Mouse (Mus musculus): ENCODE data around the gene Sorbs2. TPM values are rescaled to one million over a fixed set of nuclear protein-coding genes. Genes with fewer than 3 reads are reported as not detected.

Sorbs2 gene
- total RNA-seq, 2 experiments from 2014 or later = 0.32 TPM; not detected in 1

GRCm38 (mm10) chr8:45677114-45677853 lies 169.7 kb downstream of the Sorbs2 start:
- ATAC-seq (replicated peaks; ENCODE audit: poor library complexity) = no peak

- no peak for ATAC-seq (replicated peaks; ENCODE audit: poor library complexity)
Observed at GRCm38 (mm10) chr8:45677854-45678241, 170.3 kb downstream of the Sorbs2 start.

GRCm38 (mm10) chr8:45681171-45681570 lies 173.6 kb downstream of the Sorbs2 start:
- no peak for ATAC-seq (replicated peaks; ENCODE audit: poor library complexity)

- no peak for ATAC-seq (replicated peaks; ENCODE audit: poor library complexity)
Observed at GRCm38 (mm10) chr8:45682845-45683383, 175.3 kb downstream of the Sorbs2 start.

- no peak for ATAC-seq (replicated peaks; ENCODE audit: poor library complexity)
Observed at GRCm38 (mm10) chr8:45687942-45688695, 180.5 kb downstream of the Sorbs2 start.

- ATAC-seq (replicated peaks; ENCODE audit: poor library complexity) = no peak
Observed at GRCm38 (mm10) chr8:45689611-45690207, 182.1 kb downstream of the Sorbs2 start.

- ATAC-seq (replicated peaks; ENCODE audit: poor library complexity) = no peak
Observed at GRCm38 (mm10) chr8:45700100-45700499, 192.5 kb downstream of the Sorbs2 start.

GRCm38 (mm10) chr8:45703700-45704101 lies 196.1 kb downstream of the Sorbs2 start:
- no peak for ATAC-seq (replicated peaks; ENCODE audit: poor library complexity)

GRCm38 (mm10) chr8:45709098-45709497 lies 201.5 kb downstream of the Sorbs2 start:
- no peak for ATAC-seq (replicated peaks; ENCODE audit: poor library complexity)

- no peak for ATAC-seq (replicated peaks; ENCODE audit: poor library complexity)
Observed at GRCm38 (mm10) chr8:45709734-45710133, 202.1 kb downstream of the Sorbs2 start.

GRCm38 (mm10) chr8:45712610-45713009 lies 205.0 kb downstream of the Sorbs2 start:
- ATAC-seq (replicated peaks; ENCODE audit: poor library complexity) = no peak

GRCm38 (mm10) chr8:45714806-45715205 lies 207.2 kb downstream of the Sorbs2 start:
- no peak for ATAC-seq (replicated peaks; ENCODE audit: poor library complexity)

- ATAC-seq (replicated peaks; ENCODE audit: poor library complexity) = no peak
Observed at GRCm38 (mm10) chr8:45715330-45716027, 207.9 kb downstream of the Sorbs2 start.

- no peak for ATAC-seq (replicated peaks; ENCODE audit: poor library complexity)
Observed at GRCm38 (mm10) chr8:45719776-45720175, 212.2 kb downstream of the Sorbs2 start.

GRCm38 (mm10) chr8:45724204-45724603 lies 216.6 kb downstream of the Sorbs2 start:
- ATAC-seq (replicated peaks; ENCODE audit: poor library complexity) = no peak

GRCm38 (mm10) chr8:45725321-45725720 lies 217.7 kb downstream of the Sorbs2 start:
- ATAC-seq (replicated peaks; ENCODE audit: poor library complexity) = no peak

- no peak for ATAC-seq (replicated peaks; ENCODE audit: poor library complexity)
Observed at GRCm38 (mm10) chr8:45729850-45730382, 222.3 kb downstream of the Sorbs2 start.

- no peak for ATAC-seq (replicated peaks; ENCODE audit: poor library complexity)
Observed at GRCm38 (mm10) chr8:45730795-45731194, 223.2 kb downstream of the Sorbs2 start.

- ATAC-seq (replicated peaks; ENCODE audit: poor library complexity) = no peak
Observed at GRCm38 (mm10) chr8:45734071-45734470, 226.5 kb downstream of the Sorbs2 start.

GRCm38 (mm10) chr8:45737266-45737665 lies 229.7 kb downstream of the Sorbs2 start:
- ATAC-seq (replicated peaks; ENCODE audit: poor library complexity) = no peak

GRCm38 (mm10) chr8:45743326-45743725 lies 235.7 kb downstream of the Sorbs2 start:
- ATAC-seq (replicated peaks; ENCODE audit: poor library complexity) = no peak

Data from megakaryocyte progenitor cell, adult 5-6 weeks (primary cell).